Mouse (Mus musculus): ENCODE data around the gene Hhipl1. TPM values are rescaled to one million over a fixed set of nuclear protein-coding genes. Genes with fewer than 3 reads are reported as not detected.
A peak's percentile ranks its signal among the peaks of the same experiment; 100 is the strongest.

The Hhipl1 gene
- polyA plus RNA-seq, 1 experiment, result 1.0 TPM

DNA sequence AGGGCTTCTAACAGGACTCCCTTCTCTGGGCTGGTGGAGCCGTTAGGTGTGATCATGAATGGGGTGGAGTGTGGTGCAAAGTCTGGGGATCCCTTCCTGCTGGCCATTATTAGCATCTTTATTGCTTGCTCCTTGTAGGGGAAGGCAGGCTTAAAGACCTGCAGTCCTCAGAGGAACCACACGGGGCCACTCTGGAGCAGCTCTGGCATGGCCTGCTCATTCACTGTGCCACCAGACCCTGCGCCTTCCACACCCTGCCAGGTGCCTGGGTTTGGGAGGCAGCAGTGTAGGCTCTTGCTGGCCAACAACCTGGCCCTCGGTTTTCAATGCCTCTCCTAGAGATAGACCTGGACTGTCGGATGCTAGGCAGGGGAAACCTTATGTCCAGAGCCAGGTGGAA lies 57.7 kb downstream of the Hhipl1 start:
- H3K27ac ChIP-seq (ENCODE audit: control insufficient read depth, insufficient read depth, low read depth, low read length), result no peak overlapping the region
- no peaks in the 10 kb centered on the region for H3K4me1 ChIP-seq (ENCODE audit: control insufficient read depth, insufficient read depth, low read length)
- H3K4me3 ChIP-seq (ENCODE audit: control insufficient read depth, low read depth, low read length), result no peak overlapping the region
- H3K36me3 ChIP-seq (ENCODE audit: control insufficient read depth, insufficient read depth, low read length), result no peaks in the 10 kb centered on the region
- H3K27me3 ChIP-seq (ENCODE audit: control insufficient read depth, insufficient read depth, low read length), result no peaks in the 10 kb centered on the region
- TF ChIP-seq POLR2A (IDR thresholded peaks at IDR 0.05; ENCODE audit: control insufficient read depth, low read depth, low read length) (no peak), CTCF (IDR thresholded peaks at IDR 0.05; ENCODE audit: control insufficient read depth, insufficient read depth, insufficient replicate concordance, low read depth, low read length) (peak; percentile 70; the same call in 1 of the 2 replicates)

DNA sequence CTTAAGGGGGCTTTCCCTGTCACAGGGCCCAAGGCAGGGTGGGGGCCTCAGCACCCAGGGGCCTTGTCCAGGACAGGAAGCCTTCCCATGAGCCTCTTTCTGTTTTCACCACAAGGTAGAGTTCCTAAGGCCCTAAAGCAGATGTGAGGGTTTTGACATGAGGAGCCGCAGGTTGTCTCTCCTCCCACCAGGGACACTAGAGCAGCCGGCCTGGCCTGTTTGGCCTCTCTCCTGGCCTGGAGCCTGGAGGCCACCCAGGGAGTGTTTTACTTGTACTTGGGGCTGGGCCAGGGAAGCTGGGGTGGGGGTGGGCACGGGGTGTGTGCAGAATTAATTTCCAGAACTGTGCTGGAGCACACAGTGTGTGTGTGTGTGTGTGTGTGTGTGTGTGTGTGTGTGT lies 59.3 kb downstream of the Hhipl1 start:
- TF ChIP-seq CTCF (IDR thresholded peaks at IDR 0.05; ENCODE audit: control insufficient read depth, insufficient read depth, insufficient replicate concordance, low read depth, low read length) (no peak), POLR2A (IDR thresholded peaks at IDR 0.05; ENCODE audit: control insufficient read depth, low read depth, low read length) (no peak)
- H3K27ac ChIP-seq (ENCODE audit: control insufficient read depth, insufficient read depth, low read depth, low read length), result no peak overlapping the region

DNA sequence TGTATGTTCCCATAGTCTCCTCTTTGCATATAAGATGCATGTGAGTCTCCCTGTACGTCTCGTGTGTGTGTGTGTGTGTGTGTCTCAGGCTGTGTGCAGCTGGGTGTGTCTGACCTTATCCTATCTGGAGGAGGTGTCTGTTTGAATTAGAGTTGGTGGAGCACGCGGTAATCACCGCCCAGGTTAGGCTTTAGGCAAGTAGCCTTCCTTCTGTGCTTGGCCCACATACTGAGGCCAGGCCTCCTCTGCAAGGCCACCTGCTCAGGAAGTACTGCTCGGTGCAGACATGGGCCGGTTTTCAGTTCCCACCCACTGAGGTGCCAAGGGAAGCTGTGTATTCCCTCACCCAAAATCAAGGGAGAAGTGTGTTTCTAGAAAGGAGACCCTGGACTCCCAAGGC lies 59.8 kb downstream of the Hhipl1 start:
- Histone ChIP-seq H3K36me3 (ENCODE audit: control insufficient read depth, insufficient read depth, low read length) (no peaks in the 10 kb centered on the region), H3K4me3 (ENCODE audit: control insufficient read depth, low read depth, low read length) (no peak overlapping the region), H3K27ac (ENCODE audit: control insufficient read depth, insufficient read depth, low read depth, low read length) (no peak overlapping the region), H3K4me1 (ENCODE audit: control insufficient read depth, insufficient read depth, low read length) (no peaks in the 10 kb centered on the region), H3K27me3 (ENCODE audit: control insufficient read depth, insufficient read depth, low read length) (no peaks in the 10 kb centered on the region)
- TF ChIP-seq CTCF (IDR thresholded peaks at IDR 0.05; ENCODE audit: control insufficient read depth, insufficient read depth, insufficient replicate concordance, low read depth, low read length) (no peak), POLR2A (IDR thresholded peaks at IDR 0.05; ENCODE audit: control insufficient read depth, low read depth, low read length) (no peak)

More for the DNA sequence above, 59.3 kb downstream of the Hhipl1 start:
- Histone ChIP-seq H3K4me1 (ENCODE audit: control insufficient read depth, insufficient read depth, low read length) (no peaks in the 10 kb centered on the region), H3K4me3 (ENCODE audit: control insufficient read depth, low read depth, low read length) (no peak overlapping the region), H3K36me3 (ENCODE audit: control insufficient read depth, insufficient read depth, low read length) (no peaks in the 10 kb centered on the region), H3K27me3 (ENCODE audit: control insufficient read depth, insufficient read depth, low read length) (no peaks in the 10 kb centered on the region)

DNA sequence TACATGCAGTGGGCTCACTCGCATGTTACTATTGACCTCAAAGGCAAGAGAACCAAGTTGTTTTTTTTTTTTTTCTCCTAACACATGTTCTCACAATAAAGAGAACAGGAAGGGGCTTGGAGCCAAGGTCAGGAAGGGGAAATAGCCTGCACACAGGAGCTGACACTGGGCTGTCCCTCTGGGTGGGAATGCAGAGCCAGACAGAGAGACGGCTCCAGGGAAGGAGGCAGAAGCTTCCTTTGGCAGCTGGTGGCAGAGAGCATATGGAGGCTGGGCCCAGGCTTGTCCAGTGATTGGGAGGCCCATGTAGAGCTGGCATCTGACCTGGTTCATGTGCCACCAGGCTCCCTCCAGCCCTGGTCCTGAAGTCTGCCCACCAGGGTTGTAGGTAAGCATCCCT lies 61.8 kb downstream of the Hhipl1 start:
- Histone ChIP-seq H3K4me1 (ENCODE audit: control insufficient read depth, insufficient read depth, low read length) (no peaks in the 10 kb centered on the region), H3K27me3 (ENCODE audit: control insufficient read depth, insufficient read depth, low read length) (no peaks in the 10 kb centered on the region), H3K4me3 (ENCODE audit: control insufficient read depth, low read depth, low read length) (no peak overlapping the region), H3K27ac (ENCODE audit: control insufficient read depth, insufficient read depth, low read depth, low read length) (no peak overlapping the region), H3K36me3 (ENCODE audit: control insufficient read depth, insufficient read depth, low read length) (no peaks in the 10 kb centered on the region)
- no peak for TF ChIP-seq POLR2A (IDR thresholded peaks at IDR 0.05; ENCODE audit: control insufficient read depth, low read depth, low read length)
- TF ChIP-seq CTCF (IDR thresholded peaks at IDR 0.05; ENCODE audit: control insufficient read depth, insufficient read depth, insufficient replicate concordance, low read depth, low read length), result no peak

DNA sequence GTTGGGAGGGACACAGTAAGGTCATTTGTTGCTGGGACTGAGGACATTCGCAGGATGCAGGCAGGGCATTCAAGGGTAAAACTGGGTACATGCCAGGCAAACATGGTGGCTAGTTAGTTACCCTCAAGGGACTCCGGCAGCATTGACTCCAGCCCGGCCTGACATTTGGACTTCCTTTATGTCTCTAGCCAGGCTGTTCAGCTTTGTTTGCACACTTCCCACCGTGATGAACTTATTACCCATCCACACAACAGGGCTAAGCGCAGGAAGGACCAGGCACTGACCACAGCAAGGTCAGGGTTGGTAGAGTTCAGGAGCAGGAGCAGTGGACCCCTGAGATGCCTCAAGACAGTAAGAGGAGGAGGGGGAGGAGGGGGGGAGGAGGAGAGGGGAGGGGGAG lies 62.9 kb downstream of the Hhipl1 start:
- no peak for TF ChIP-seq POLR2A (IDR thresholded peaks at IDR 0.05; ENCODE audit: control insufficient read depth, low read depth, low read length)
- TF ChIP-seq CTCF (IDR thresholded peaks at IDR 0.05; ENCODE audit: control insufficient read depth, insufficient read depth, insufficient replicate concordance, low read depth, low read length), result no peak
- H3K4me1 ChIP-seq (ENCODE audit: control insufficient read depth, insufficient read depth, low read length), result no peaks in the 10 kb centered on the region

DNA sequence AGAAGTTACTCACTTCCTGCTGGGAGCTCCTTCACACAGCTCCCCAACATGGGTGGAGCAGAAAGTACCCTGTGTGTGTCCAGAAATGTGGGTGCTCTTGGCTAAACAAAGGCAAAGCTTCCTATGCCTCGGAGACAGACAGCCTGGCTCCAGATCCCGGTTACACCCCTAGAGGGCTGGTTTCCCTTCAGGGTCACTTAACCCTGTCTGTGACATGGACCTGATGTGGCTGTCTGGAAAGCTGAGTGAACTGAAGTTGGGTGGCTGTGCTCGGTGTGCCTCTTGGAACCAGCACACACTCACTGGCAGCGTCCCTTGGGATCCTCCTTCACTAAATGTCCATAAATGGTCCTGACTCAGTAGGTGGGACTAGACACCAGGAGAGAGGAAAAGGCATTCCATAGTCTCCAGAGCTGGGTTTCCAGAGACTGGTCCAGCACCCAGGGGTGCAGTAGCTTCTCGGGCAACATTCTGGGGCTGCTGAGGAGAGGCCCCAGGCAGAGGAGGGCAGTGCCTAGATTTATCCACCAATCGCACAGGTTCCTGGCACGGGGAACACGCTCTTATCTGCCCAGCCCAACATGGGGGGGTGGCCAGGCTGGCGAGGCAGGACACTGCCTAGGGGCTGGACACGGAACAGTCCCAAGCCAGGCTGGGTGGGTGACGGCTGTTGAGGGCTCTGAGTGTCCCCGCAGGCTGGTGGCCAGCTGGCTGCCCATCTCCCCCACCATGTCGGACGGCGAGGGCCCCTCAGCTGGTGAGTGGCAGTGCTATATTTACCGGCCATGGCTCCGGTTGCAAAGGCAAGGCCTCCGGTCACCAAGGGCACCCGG lies 64.7 kb downstream of the Hhipl1 start, which contains the start of gene Eml1:
Gene Eml1, plus strand, starts transcription at position 362 of the 833 bp plus-strand sequence.
- Histone ChIP-seq H3K4me1 (ENCODE audit: control insufficient read depth, insufficient read depth, low read length) (no peaks in the 10 kb centered on the region), H3K27me3 (ENCODE audit: control insufficient read depth, insufficient read depth, low read length) (no peaks in the 10 kb centered on the region), H3K27ac (ENCODE audit: control insufficient read depth, insufficient read depth, low read depth, low read length) (peak within 1 kb of the TSS; percentile 47), H3K4me3 (ENCODE audit: control insufficient read depth, low read depth, low read length) (no peak within 1 kb of the TSS), H3K36me3 (ENCODE audit: control insufficient read depth, insufficient read depth, low read length) (no peaks in the 10 kb centered on the region)
- TF ChIP-seq POLR2A (IDR thresholded peaks at IDR 0.05; ENCODE audit: control insufficient read depth, low read depth, low read length) (no peak), CTCF (IDR thresholded peaks at IDR 0.05; ENCODE audit: control insufficient read depth, insufficient read depth, insufficient replicate concordance, low read depth, low read length) (no peak)

More for the DNA sequence above, 62.9 kb downstream of the Hhipl1 start:
- H3K27ac ChIP-seq (ENCODE audit: control insufficient read depth, insufficient read depth, low read depth, low read length), result no peak overlapping the region
- H3K4me3 ChIP-seq (ENCODE audit: control insufficient read depth, low read depth, low read length), result no peak overlapping the region
- H3K27me3 ChIP-seq (ENCODE audit: control insufficient read depth, insufficient read depth, low read length), result no peaks in the 10 kb centered on the region
- no peaks in the 10 kb centered on the region for H3K36me3 ChIP-seq (ENCODE audit: control insufficient read depth, insufficient read depth, low read length)

DNA sequence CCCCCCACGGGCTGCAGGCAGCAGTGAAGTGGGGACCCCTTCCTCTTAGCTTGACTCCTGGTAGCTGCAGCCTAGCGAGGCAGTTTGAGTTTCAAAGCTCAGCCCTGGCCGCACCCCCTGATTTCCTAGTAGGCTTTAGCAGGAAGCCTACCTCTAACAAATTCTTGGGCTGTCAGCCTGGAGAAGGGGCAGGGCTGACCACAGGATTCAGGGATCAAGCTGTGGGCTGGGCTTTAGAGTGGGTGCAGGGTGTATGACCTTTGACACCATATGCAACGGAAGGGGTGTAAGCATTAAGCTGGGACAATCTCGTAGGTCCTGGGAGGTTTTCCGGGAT lies 65.3 kb downstream of the Hhipl1 start:
- no peaks in the 10 kb centered on the region for H3K4me1 ChIP-seq (ENCODE audit: control insufficient read depth, insufficient read depth, low read length)
- no peaks in the 10 kb centered on the region for H3K36me3 ChIP-seq (ENCODE audit: control insufficient read depth, insufficient read depth, low read length)
- H3K27ac ChIP-seq (ENCODE audit: control insufficient read depth, insufficient read depth, low read depth, low read length), result no peak overlapping the region
- no peaks in the 10 kb centered on the region for H3K27me3 ChIP-seq (ENCODE audit: control insufficient read depth, insufficient read depth, low read length)
- TF ChIP-seq CTCF (IDR thresholded peaks at IDR 0.05; ENCODE audit: control insufficient read depth, insufficient read depth, insufficient replicate concordance, low read depth, low read length), result no peak
- H3K4me3 ChIP-seq (ENCODE audit: control insufficient read depth, low read depth, low read length), result no peak overlapping the region
